Mouse (Mus musculus): ENCODE data around the gene Lhb.

- TF ChIP-seq CHD2 (IDR thresholded peaks at IDR 0.05; ENCODE audit: low read depth, low read length) (no peak), ZNF384 (IDR thresholded peaks at IDR 0.05; ENCODE audit: low read depth, low read length) (no peak), MAFK (IDR thresholded peaks at IDR 0.05; ENCODE audit: insufficient read depth, low read depth, low read length) (no peak), ZC3H11A (IDR thresholded peaks at IDR 0.05; ENCODE audit: borderline replicate concordance, low read depth, low read length) (no peak)
Measured at GRCm38 (mm10) chr7:45420615-45420919, at the start of gene Lhb.
